Mouse (Mus musculus): ENCODE measurements around the gene Synrg.

The Synrg gene

GRCm38 (mm10) chr11:83963991-83964921 lies at the start of gene Synrg:
Synrg (plus strand) TSS chr11:83964428.
- DNase-seq (ENCODE audit: low spot score) = peak; percentile 84

- DNase-seq (ENCODE audit: low spot score) = no peak
Observed at GRCm38 (mm10) chr11:83914501-83914900, 49.7 kb upstream of the Synrg start.

- DNase-seq (ENCODE audit: low spot score) = no peak
Observed at GRCm38 (mm10) chr11:83922600-83922999, 41.6 kb upstream of the Synrg start.

GRCm38 (mm10) chr11:83927097-83927496 lies 37.1 kb upstream of the Synrg start:
- peak; percentile 29 for DNase-seq (ENCODE audit: low spot score)

- DNase-seq (ENCODE audit: low spot score) = no peak
Observed at GRCm38 (mm10) chr11:83932506-83933106, 31.6 kb upstream of the Synrg start.

- no peak for DNase-seq (ENCODE audit: low spot score)
Observed at GRCm38 (mm10) chr11:83933376-83933775, 30.9 kb upstream of the Synrg start.

- peak; percentile 50 for DNase-seq (ENCODE audit: low spot score)
Observed at GRCm38 (mm10) chr11:83935986-83936665, 28.1 kb upstream of the Synrg start.

- DNase-seq (ENCODE audit: low spot score) = no peak
Observed at GRCm38 (mm10) chr11:83938556-83938955, 25.7 kb upstream of the Synrg start.

GRCm38 (mm10) chr11:83941950-83942840 lies 22.0 kb upstream of the Synrg start, which contains the start of gene Ddx52:
Ddx52 (plus strand) TSS chr11:83942062.
- DNase-seq (ENCODE audit: low spot score) = peak; percentile 87

- no peak for DNase-seq (ENCODE audit: low spot score)
Observed at GRCm38 (mm10) chr11:83956822-83957221, 7.4 kb upstream of the Synrg start.

GRCm38 (mm10) chr11:83961983-83962382 lies 2.2 kb upstream of the Synrg start:
- no peak for DNase-seq (ENCODE audit: low spot score)

GRCm38 (mm10) chr11:83967436-83968204 lies 3.4 kb downstream of the Synrg start:
- DNase-seq (ENCODE audit: low spot score) = peak; percentile 52

GRCm38 (mm10) chr11:83968205-83968575 lies 4.0 kb downstream of the Synrg start:
- no peak for DNase-seq (ENCODE audit: low spot score)

- DNase-seq (ENCODE audit: low spot score) = no peak
Observed at GRCm38 (mm10) chr11:83969040-83969439, 4.8 kb downstream of the Synrg start.

- DNase-seq (ENCODE audit: low spot score) = no peak
Observed at GRCm38 (mm10) chr11:83974561-83975346, 10.5 kb downstream of the Synrg start.

GRCm38 (mm10) chr11:83975488-83975887 lies 11.3 kb downstream of the Synrg start:
- DNase-seq (ENCODE audit: low spot score) = no peak

GRCm38 (mm10) chr11:83976236-83976977 lies 12.2 kb downstream of the Synrg start:
- DNase-seq (ENCODE audit: low spot score) = no peak

GRCm38 (mm10) chr11:83977810-83978209 lies 13.6 kb downstream of the Synrg start:
- DNase-seq (ENCODE audit: low spot score) = no peak

GRCm38 (mm10) chr11:83979992-83980391 lies 15.8 kb downstream of the Synrg start:
- no peak for DNase-seq (ENCODE audit: low spot score)

Measured in c-Kit-positive CD71-positive TER-119-positive erythroid progenitor cells, embryonic 14.5 days (primary cell).